Mouse (Mus musculus): Measurements from ENCODE around the gene Ctsa.
"Not testable (repeated sequence)": the region's sequence is repeated elsewhere in the genome, so short reads cannot be mapped to it uniquely, and the experiment has no call there.

DNA sequence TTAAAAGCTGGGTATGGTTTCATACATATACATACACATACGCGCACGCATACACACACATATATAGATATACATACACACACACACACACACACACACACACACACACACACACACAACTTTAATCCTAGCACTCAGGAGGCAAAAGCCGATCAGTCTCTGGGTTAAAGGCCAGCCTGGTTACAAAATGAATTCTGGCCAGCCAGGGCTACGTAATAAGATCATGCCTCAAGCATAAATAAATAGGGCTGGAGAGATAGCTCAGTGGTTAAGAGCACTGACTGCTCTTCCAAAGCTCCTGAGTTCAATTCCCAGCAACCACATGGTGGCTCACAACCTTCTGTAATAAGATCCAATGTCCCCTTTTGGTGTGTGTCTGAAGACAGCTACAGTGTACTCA lies 22.9 kb downstream of the Ctsa start:
- TF ChIP-seq POLR2A (IDR thresholded peaks at IDR 0.05; ENCODE audit: insufficient read length, low read depth); MAX (IDR thresholded peaks at IDR 0.05; ENCODE audit: low read depth); POLR2AphosphoS2 (IDR thresholded peaks at IDR 0.05; ENCODE audit: insufficient read length, low read depth); USF1 (IDR thresholded peaks at IDR 0.05; ENCODE audit: low read depth); MYOG (IDR thresholded peaks at IDR 0.05; ENCODE audit: control insufficient read depth in 1 of 3, insufficient read depth in 1 of 3, insufficient read length in 2 of 3, low read depth in 2 of 3); E2F4 (IDR thresholded peaks at IDR 0.05; ENCODE audit: insufficient read depth); TCF12 (IDR thresholded peaks at IDR 0.05; ENCODE audit: insufficient read depth, poor library complexity, severe bottlenecking): not testable (repeated sequence)

All from myocyte (in vitro differentiated cells).